Mouse (Mus musculus) myocyte (in vitro differentiated cells): ENCODE data around the gene Hspb8. TPM values are rescaled to one million over a fixed set of nuclear protein-coding genes. Genes with fewer than 3 reads are reported as not detected.
A peak's percentile ranks its signal among the peaks of the same experiment; 100 is the strongest.
"Not testable (repeated sequence)": the region's sequence is repeated elsewhere in the genome, so short reads cannot be mapped to it uniquely, and the experiment has no call there.

Experiments
- H3K27me3 ChIP-seq: one replicate; pipeline ENCODE4 v1.6.1; 2011; ENCODE audit not compliant: control insufficient read depth, insufficient read depth, insufficient read length
- H3K36me3 ChIP-seq: one replicate; pipeline ENCODE4 v1.6.1; 2011; ENCODE audit not compliant: control insufficient read depth, insufficient read depth
- H3K4me2 ChIP-seq: one replicate; pipeline ENCODE4 v1.6.1; 2011; ENCODE audit warnings: low read depth, control low read depth
- H3K4me3 ChIP-seq: one replicate; pipeline ENCODE4 v1.5.1; 2011; ENCODE audit warnings: mild to moderate bottlenecking, control low read depth, moderate library complexity
- H3K79me2 ChIP-seq: one replicate; pipeline ENCODE4 v1.6.1; 2011; ENCODE audit not compliant: control insufficient read depth, insufficient read depth
- H3ac ChIP-seq: one replicate; pipeline ENCODE4 v1.6.1; 2011; ENCODE audit not compliant: control insufficient read depth, insufficient read length
- CEBPB ChIP-seq: IDR thresholded peaks from 2 replicates; pipeline ENCODE4 v1.6.1; 2011; ENCODE audit warnings: mild to moderate bottlenecking, moderate library complexity; ENCODE audit not compliant: poor library complexity, insufficient read depth, severe bottlenecking
- E2F4 ChIP-seq: IDR thresholded peaks from one replicate; pipeline ENCODE4 v1.6.1; 2011; ENCODE audit warnings: mild to moderate bottlenecking, control low read depth, moderate library complexity; ENCODE audit not compliant: insufficient read depth
- MAX ChIP-seq: IDR thresholded peaks from one replicate; pipeline ENCODE4 v1.6.1; 2011; ENCODE audit warnings: low read depth, mild to moderate bottlenecking, control low read depth
- MYOD1 ChIP-seq, 3 experiments: IDR thresholded peaks; one replicate each; pipeline ENCODE4 v1.6.1; 2011; ENCODE audit warnings: control low read depth in 2 of 3, low read depth in 2 of 3, mild to moderate bottlenecking in 2 of 3, moderate library complexity in 1 of 3; ENCODE audit not compliant: insufficient read length in 2 of 3, control insufficient read depth in 1 of 3
- MYOG ChIP-seq, 3 experiments: IDR thresholded peaks; one replicate each; pipeline ENCODE4 v1.6.1; 2011; ENCODE audit warnings: control low read depth in 2 of 3, low read depth in 2 of 3, mild to moderate bottlenecking in 2 of 3; ENCODE audit not compliant: insufficient read length in 2 of 3, control insufficient read depth in 1 of 3, insufficient read depth in 1 of 3
- POLR2A ChIP-seq: IDR thresholded peaks from one replicate; pipeline ENCODE4 v1.6.1; 2011; ENCODE audit warnings: low read depth, mild to moderate bottlenecking, control low read depth, moderate library complexity; ENCODE audit not compliant: insufficient read length
- POLR2AphosphoS2 ChIP-seq: IDR thresholded peaks from one replicate; pipeline ENCODE4 v1.6.1; 2011; ENCODE audit warnings: low read depth, control low read depth; ENCODE audit not compliant: insufficient read length
- REST ChIP-seq: IDR thresholded peaks from one replicate; pipeline ENCODE4 v1.6.1; 2011; ENCODE audit warnings: mild to moderate bottlenecking, control low read depth, moderate library complexity; ENCODE audit not compliant: insufficient read depth, insufficient read length
- SRF ChIP-seq: IDR thresholded peaks from one replicate; pipeline ENCODE4 v1.6.1; 2011; ENCODE audit warnings: low read depth; ENCODE audit not compliant: control insufficient read depth, insufficient read length
- TCF12 ChIP-seq: IDR thresholded peaks from one replicate; pipeline ENCODE4 v1.6.1; 2011; ENCODE audit warnings: mild to moderate bottlenecking, control low read depth; ENCODE audit not compliant: poor library complexity, insufficient read depth, severe bottlenecking
- TCF3 ChIP-seq: IDR thresholded peaks from one replicate; pipeline ENCODE4 v1.6.1; 2011; ENCODE audit warnings: low read depth, control low read depth; ENCODE audit not compliant: insufficient read length
- USF1 ChIP-seq: IDR thresholded peaks from one replicate; pipeline ENCODE4 v1.6.1; 2011; ENCODE audit warnings: low read depth, mild to moderate bottlenecking, control low read depth, moderate library complexity
- polyA plus RNA-seq: library from polyadenylated mRNA; unstranded; fragments of >200 nt; fragmentation: generic; extraction: Trizol; gene quantifications from one replicate; pipeline ENCODE4 v1.2.1, GENCODE M21; 2012; ENCODE audit warnings: missing spikeins

Gene Hspb8
- polyA plus RNA-seq, 1 experiment = 138 TPM

DNA sequence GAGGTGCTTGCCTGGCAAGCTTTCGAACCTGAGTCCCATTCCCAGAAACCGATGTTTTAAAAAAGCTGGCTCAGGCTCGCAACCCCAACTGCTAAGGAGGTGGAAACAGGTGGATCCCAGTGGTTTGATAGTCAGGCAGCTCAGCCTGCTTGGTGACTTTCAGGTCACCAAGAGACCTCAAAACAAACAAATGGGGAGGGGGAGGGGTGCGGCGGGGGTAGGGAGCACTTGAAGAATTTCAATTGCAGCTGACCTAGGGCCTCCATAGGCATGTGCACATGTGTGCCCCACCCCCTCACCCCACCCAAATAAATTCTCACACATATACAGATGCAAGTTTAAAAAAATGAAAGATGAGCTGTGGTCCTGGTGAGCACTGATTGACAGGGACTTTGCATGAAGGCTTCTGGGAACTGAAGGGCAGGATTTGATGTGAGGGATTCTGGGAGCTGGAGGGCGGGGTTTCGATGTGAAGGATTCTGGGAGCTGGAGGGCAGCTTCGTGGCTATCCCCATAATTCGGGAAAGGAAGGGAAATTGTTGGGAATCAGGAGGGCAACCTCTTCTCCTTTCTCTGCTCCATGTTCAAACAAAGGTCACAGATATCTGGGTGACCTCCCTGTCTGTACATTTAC lies 35.2 kb downstream of the Hspb8 start:
- Histone ChIP-seq H3K79me2 (no peaks in the 10 kb centered on the region), H3K36me3 (no peaks in the 10 kb centered on the region), H3K27me3 (no peaks in the 10 kb centered on the region), H3ac (no peak overlapping the region), H3K4me3 (no peak overlapping the region), H3K4me2 (no peak overlapping the region)
- TF ChIP-seq E2F4 = no peak
- no peak for TF ChIP-seq POLR2AphosphoS2
- no peak for TF ChIP-seq POLR2A
- no peak for TF ChIP-seq TCF3
- TF ChIP-seq REST = no peak
- TF ChIP-seq MYOG (IDR thresholded peaks at IDR 0.05; ENCODE audit: control insufficient read depth in 1 of 3, insufficient read depth in 1 of 3, insufficient read length in 2 of 3, low read depth in 2 of 3) = no peak
- TF ChIP-seq TCF12 = no peak
- TF ChIP-seq CEBPB = no peak
- TF ChIP-seq SRF = no peak

DNA sequence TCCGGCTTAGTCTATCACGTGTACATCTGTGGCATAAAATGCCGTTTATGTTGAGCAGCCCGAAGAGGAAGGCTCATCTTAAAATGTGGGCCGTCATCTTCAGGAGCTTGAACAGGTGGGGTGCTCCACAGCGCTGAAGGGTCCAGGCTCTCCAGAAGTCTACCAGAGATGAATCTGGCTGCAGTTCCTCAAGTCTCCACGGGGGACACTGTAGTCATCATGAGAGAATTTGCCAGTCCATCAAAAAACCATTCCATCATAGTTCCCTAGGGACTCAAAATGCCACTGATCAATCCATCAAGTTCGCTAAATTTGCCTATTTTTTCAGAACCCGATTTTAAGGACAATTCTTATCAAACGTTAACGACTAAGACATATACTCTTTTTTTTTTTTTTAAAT lies 36.6 kb downstream of the Hspb8 start:
- no peaks in the 10 kb centered on the region for H3K27me3 ChIP-seq
- H3K79me2 ChIP-seq = no peaks in the 10 kb centered on the region
- H3K4me3 ChIP-seq = no peak overlapping the region
- H3K36me3 ChIP-seq = no peaks in the 10 kb centered on the region
- H3ac ChIP-seq = no peak overlapping the region
- no peak overlapping the region for H3K4me2 ChIP-seq
- no peak for TF ChIP-seq CEBPB
- no peak for TF ChIP-seq TCF3
- TF ChIP-seq TCF12 = no peak

DNA sequence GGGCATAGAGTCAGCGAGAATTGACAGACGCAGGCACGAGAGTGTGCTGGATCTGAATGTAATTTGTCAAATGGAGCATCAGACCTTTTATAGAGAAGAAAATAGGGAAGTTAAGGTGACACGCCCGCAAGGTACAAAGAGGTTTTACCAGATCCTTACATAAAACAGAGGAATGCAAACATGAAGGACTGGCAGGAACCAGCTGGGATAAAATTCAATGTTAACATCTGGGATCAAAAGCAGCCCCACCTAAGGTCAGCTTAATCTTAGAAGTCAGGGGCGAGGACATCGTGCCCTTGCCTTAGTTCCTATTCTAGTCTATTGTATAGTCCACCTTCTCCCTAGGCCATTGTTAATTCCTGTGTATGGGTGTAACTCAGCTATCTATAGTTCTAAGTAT lies 40.0 kb downstream of the Hspb8 start:
- not testable (repeated sequence) for H3K27me3 ChIP-seq, H3K36me3 ChIP-seq, H3K4me3 ChIP-seq, H3ac ChIP-seq, H3K4me2 ChIP-seq, H3K79me2 ChIP-seq

- no peaks in the 10 kb centered on the region for H3K27me3 ChIP-seq
- no peak for TF ChIP-seq USF1
- no peak for TF ChIP-seq TCF12
- no peak for TF ChIP-seq CEBPB
- no peak for TF ChIP-seq POLR2AphosphoS2
- no peak for TF ChIP-seq E2F4
- no peak for TF ChIP-seq REST
- TF ChIP-seq MYOD1 (IDR thresholded peaks at IDR 0.05; ENCODE audit: control insufficient read depth in 1 of 3, insufficient read length in 2 of 3, low read depth in 2 of 3) = no peak
- no peak for TF ChIP-seq TCF3
- no peak for TF ChIP-seq MAX
- H3K4me3 ChIP-seq = no peak overlapping the region
- H3K79me2 ChIP-seq = no peaks in the 10 kb centered on the region
- H3ac ChIP-seq = no peak overlapping the region
- no peaks in the 10 kb centered on the region for H3K36me3 ChIP-seq
- peak overlapping the region; percentile 58 for H3K4me2 ChIP-seq
These were observed 40.9 kb downstream of the Hspb8 start for GRCm38 (mm10) chr5:116381726-116382125.

- H3K4me3 ChIP-seq = peak overlapping the region; percentile 8
- no peaks in the 10 kb centered on the region for H3K27me3 ChIP-seq
- H3ac ChIP-seq = no peak overlapping the region
- TF ChIP-seq POLR2A = peak; percentile 43
- TF ChIP-seq MYOG (IDR thresholded peaks at IDR 0.05; ENCODE audit: control insufficient read depth in 1 of 3, insufficient read depth in 1 of 3, insufficient read length in 2 of 3, low read depth in 2 of 3) = no peak
- H3K4me2 ChIP-seq = peak overlapping the region; percentile 58
- H3K79me2 ChIP-seq = no peaks in the 10 kb centered on the region
- no peaks in the 10 kb centered on the region for H3K36me3 ChIP-seq
These were observed 41.4 kb downstream of the Hspb8 start for GRCm38 (mm10) chr5:116381217-116381616.

DNA sequence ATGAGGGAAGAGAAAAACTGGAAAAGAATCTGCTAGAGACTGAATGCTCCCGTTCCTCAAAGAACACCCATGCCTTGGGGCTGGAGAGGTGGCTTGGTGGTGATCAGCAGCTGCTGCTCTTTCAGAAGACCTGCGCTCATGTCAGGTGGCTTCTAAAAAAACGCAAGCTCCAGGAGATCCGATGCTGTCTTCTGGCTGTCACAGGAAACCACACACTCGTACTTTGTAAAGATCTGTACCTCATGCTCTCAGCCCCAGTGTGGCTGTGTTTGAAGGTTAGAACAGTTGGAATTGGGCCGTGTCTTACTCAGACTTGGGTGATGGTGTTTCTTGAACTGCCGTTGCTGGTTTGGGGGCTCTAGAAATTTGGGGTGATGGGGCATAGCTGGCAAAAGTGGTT lies 42.3 kb downstream of the Hspb8 start:
- Histone ChIP-seq H3K27me3 (no peaks in the 10 kb centered on the region), H3K36me3 (no peaks in the 10 kb centered on the region), H3K79me2 (no peaks in the 10 kb centered on the region), H3ac (no peak overlapping the region), H3K4me3 (peak overlapping the region; percentile 8), H3K4me2 (peak overlapping the region; percentile 58)
- TF ChIP-seq REST (no peak), POLR2A (no peak), SRF (no peak), USF1 (no peak), CEBPB (no peak), E2F4 (no peak), MYOG (IDR thresholded peaks at IDR 0.05; ENCODE audit: control insufficient read depth in 1 of 3, insufficient read depth in 1 of 3, insufficient read length in 2 of 3, low read depth in 2 of 3) (no peak), TCF12 (no peak), MAX (no peak), POLR2AphosphoS2 (no peak), TCF3 (no peak), MYOD1 (IDR thresholded peaks at IDR 0.05; ENCODE audit: control insufficient read depth in 1 of 3, insufficient read length in 2 of 3, low read depth in 2 of 3) (no peak)
